Mouse (Mus musculus) limb, embryonic 14.5 days (tissue): ENCODE measurements around the gene Ccm2l. TPM values are rescaled to one million over a fixed set of nuclear protein-coding genes. Genes with fewer than 3 reads are reported as not detected.

ENCODE experiments used
- ATAC-seq: fragments of 200-750 bp; cut with Nextera tagmentation; 2 replicates; pipeline ENCODE4 v1.8.0; 2017; ENCODE audit warnings: low read depth, moderate number of reproducible peaks, moderate TSS enrichment; ENCODE audit not compliant: low FRiP score
- DNase-seq: peaks from one replicate; pipeline ENCODE4 v3.0.0-alpha.2; 2015; ENCODE audit warnings: low spot score
- H3K27ac ChIP-seq: fragments of 300-500 bp; sonication (generic); replicated peaks from 2 replicates; pipeline ENCODE4 v1.5.1; 2014; ENCODE audit warnings: low read depth, mild to moderate bottlenecking, low read length, moderate library complexity, mixed read lengths
- H3K27me3 ChIP-seq: fragments of 300-500 bp; sonication (generic); 2 replicates; pipeline ENCODE4 v1.6.1; 2014; ENCODE audit warnings: low read length, mixed read lengths; ENCODE audit not compliant: control insufficient read depth, insufficient read depth
- H3K36me3 ChIP-seq: fragments of 300-500 bp; sonication (generic); 2 replicates; pipeline ENCODE4 v1.6.1; 2014; ENCODE audit warnings: mild to moderate bottlenecking, low read length, moderate library complexity, mixed read lengths; ENCODE audit not compliant: control insufficient read depth, insufficient read depth
- H3K4me1 ChIP-seq: fragments of 300-500 bp; sonication (generic); 2 replicates; pipeline ENCODE4 v1.6.1; 2014; ENCODE audit warnings: antibody characterized with exemption, low read length, mixed read lengths; ENCODE audit not compliant: control insufficient read depth, insufficient read depth
- H3K4me2 ChIP-seq: fragments of 300-500 bp; sonication (generic); replicated peaks from 2 replicates; pipeline ENCODE4 v1.6.1; 2014; ENCODE audit warnings: low read depth, mild to moderate bottlenecking, low read length, moderate library complexity; ENCODE audit not compliant: severe bottlenecking
- H3K4me3 ChIP-seq: fragments of 300-500 bp; sonication (generic); replicated peaks from 2 replicates; pipeline ENCODE4 v1.5.1; 2014; ENCODE audit warnings: low read length
- H3K9ac ChIP-seq: fragments of 300-500 bp; sonication (generic); 2 replicates; pipeline ENCODE4 v1.6.1; 2014; ENCODE audit warnings: mild to moderate bottlenecking, low read depth, low read length, moderate library complexity; ENCODE audit not compliant: severe bottlenecking
- H3K9me3 ChIP-seq: fragments of 300-500 bp; sonication (generic); 2 replicates; pipeline ENCODE4 v1.6.1; 2016; ENCODE audit warnings: low read length; ENCODE audit not compliant: control insufficient read depth
- POLR2A ChIP-seq: fragments of 200-500 bp; IDR thresholded peaks from 2 replicates; pipeline ENCODE4 v1.8.0; 2012; ENCODE audit warnings: inconsistent platforms, mild to moderate bottlenecking, moderate library complexity, borderline replicate concordance; ENCODE audit not compliant: insufficient read depth, insufficient read length; ENCODE audit errors: extremely low read depth
- WGBS: fragments of 180-500 bp; shearing (Covaris S2); extraction: QIAGEN DNeasy Blood & Tissue Kit; methylation state at CpG from one replicate; pipeline ENCODE4 v1.1.7; 2014; 5-methylcytosine and 5-hydroxymethylcytosine counted together
- polyA plus RNA-seq, 2 experiments: library from polyadenylated mRNA; depleted of rRNA in 1 of 2; stranded (reverse) in 1 of 2; unstranded in 1 of 2; fragments of >200 nt; fragmentation: Nextera tagmentation in 1 of 2; extraction: Ambion mirVana in 1 of 2; gene quantifications; 2 replicates each; pipeline versions ENCODE4 v1.2.1 to v1.2.3; 2012 to 2014

The Ccm2l gene
- polyA plus RNA-seq, 2 experiments, result 2.1 to 11.4 TPM

DNA sequence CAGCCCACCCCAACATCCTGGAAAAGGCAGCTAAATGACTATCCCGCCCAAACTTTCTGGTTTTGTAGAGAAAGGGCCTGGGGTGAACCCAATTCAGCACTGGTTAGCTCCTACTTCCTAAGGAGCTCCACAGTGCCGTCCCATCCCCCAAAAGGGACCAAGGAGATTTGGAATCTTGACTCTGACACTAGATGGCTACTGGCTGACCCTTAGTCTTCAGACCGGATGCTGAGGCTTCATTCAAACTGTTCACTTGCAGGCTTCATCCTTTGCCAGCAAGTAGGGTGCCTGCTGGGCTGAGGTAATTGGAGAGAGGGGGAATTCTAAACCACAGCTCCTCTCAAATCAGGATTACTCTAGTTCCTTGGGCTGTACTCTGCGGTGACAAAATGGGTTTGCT, 32.8 kb upstream of the Ccm2l start:
- TF ChIP-seq POLR2A, result no peak
- H3K4me1 ChIP-seq, result peaks cover 6% of the 10 kb centered on the region; the same call in 1 of the 2 replicates
- no peaks in the 10 kb centered on the region for H3K36me3 ChIP-seq
- H3K27me3 ChIP-seq, result peaks cover 49% of the 10 kb centered on the region
- no peak for DNase-seq
- H3K9ac ChIP-seq, result no peak overlapping the region
- no peak overlapping the region for H3K4me3 ChIP-seq
- ATAC-seq, result no peak
- WGBS, result 11% methylated on average over 4 of the region's 4 CpGs
- H3K9me3 ChIP-seq, result no peaks in the 10 kb centered on the region
- H3K27ac ChIP-seq, result no peak overlapping the region
- no peak overlapping the region for H3K4me2 ChIP-seq

DNA sequence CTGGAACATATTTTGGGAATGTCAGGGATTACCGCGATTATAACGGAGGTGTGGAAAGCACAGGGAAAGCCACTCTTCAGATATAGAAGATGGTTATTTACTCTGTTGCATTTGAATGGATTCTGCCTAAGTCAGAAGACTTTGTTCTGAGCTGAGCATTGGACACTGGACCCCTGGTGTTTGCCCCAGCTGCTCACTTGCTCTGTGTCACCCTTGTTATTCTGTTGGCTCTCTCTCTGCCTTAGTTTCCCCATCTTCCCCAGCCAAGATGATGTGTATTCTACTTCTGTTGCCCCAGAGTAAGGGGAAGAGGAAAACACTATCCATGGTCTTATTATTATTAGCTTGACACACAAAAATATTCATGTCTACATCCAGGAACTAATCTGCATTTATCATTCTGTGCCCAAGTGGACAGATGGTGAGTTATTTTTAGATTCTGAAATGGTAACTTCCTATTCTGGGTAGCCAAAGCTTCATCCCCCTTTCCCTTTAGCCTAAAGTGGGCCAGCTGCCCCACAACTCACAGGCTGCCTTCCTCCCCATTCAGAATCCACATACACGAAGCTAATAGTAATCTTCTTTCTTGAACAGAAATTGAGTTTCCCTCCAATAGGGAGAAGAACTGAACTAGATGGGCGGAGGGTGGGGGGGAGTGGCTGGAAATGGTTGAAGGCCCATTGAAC, 32.1 kb upstream of the Ccm2l start:
- no peak for ATAC-seq
- WGBS, result 67% methylated on average over 5 of the region's 5 CpGs

DNA sequence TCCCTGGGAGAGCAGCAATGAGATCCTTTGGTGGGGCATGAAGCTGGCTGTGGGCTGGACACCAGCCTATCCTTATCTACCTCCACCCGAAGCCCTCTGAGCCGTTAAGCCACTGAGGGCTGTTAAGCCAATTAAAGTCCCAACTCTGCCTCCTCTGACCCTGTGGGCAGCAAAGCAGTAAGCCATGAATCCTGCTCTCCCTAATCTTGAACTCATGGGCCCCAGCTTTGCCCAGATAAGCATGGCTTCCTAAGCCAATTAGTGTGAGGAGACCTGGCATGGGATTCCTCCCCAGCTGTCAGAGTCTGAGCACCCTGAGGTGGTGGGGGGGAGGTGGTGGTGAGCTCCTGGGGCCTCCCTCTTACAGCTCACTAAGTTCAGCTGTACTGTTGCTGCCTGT, 29.1 kb upstream of the Ccm2l start:
- peaks cover 4% of the 10 kb centered on the region; the same call in 1 of the 2 replicates for H3K4me1 ChIP-seq
- H3K36me3 ChIP-seq, result no peaks in the 10 kb centered on the region
- H3K4me3 ChIP-seq, result no peak overlapping the region
- WGBS, result 25% methylated on average over 2 of the region's 2 CpGs
- DNase-seq (no peak), ATAC-seq (no peak)
- H3K4me2 ChIP-seq, result no peak overlapping the region
- no peak for TF ChIP-seq POLR2A
- H3K9me3 ChIP-seq, result no peaks in the 10 kb centered on the region
- peaks cover 25% of the 10 kb centered on the region for H3K27me3 ChIP-seq
- H3K9ac ChIP-seq, result no peak overlapping the region
- H3K27ac ChIP-seq, result no peak overlapping the region

More for the DNA sequence above, 32.1 kb upstream of the Ccm2l start:
- DNase-seq, result no peak
- H3K36me3 ChIP-seq, result no peaks in the 10 kb centered on the region
- no peak overlapping the region for H3K4me2 ChIP-seq
- TF ChIP-seq POLR2A, result no peak
- peaks cover 6% of the 10 kb centered on the region; the same call in 1 of the 2 replicates for H3K4me1 ChIP-seq
- H3K27me3 ChIP-seq, result peaks cover 49% of the 10 kb centered on the region
- no peaks in the 10 kb centered on the region for H3K9me3 ChIP-seq
- no peak overlapping the region for H3K27ac ChIP-seq
- H3K4me3 ChIP-seq, result no peak overlapping the region
- H3K9ac ChIP-seq, result no peak overlapping the region

DNA sequence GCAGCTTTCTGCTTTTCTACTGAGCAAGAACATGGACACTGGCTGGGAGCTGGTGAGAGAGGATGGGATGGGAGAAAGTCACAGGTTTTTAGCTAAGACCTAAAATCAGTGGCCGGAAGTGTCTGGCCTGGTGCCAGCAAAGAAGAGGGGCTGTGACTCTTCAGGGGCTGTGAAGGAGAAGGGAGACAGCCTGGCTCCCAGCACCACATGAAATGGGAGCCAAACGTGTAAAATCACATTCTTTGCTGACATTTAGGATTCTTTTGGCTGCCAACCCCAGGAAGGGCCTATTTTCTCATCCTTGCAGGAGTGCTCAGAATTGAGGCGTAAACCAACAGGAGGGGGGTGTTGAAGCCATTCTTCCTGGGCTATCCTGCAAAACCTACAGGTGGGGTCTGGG, 21.9 kb upstream of the Ccm2l start:
- H3K4me1 ChIP-seq, result no peaks in the 10 kb centered on the region
- 0 out of 2 replicates have a peak, but pooled peaks cover 3% of the 10 kb centered on the region for H3K27me3 ChIP-seq
- no peaks in the 10 kb centered on the region for H3K9me3 ChIP-seq
- H3K4me3 ChIP-seq, result no peak overlapping the region
- 46% methylated on average over 3 of the region's 3 CpGs for WGBS
- DNase-seq, result no peak
- no peak overlapping the region for H3K9ac ChIP-seq
- no peak overlapping the region for H3K4me2 ChIP-seq
- H3K36me3 ChIP-seq, result no peaks in the 10 kb centered on the region
- H3K27ac ChIP-seq, result no peak overlapping the region
- no peak for TF ChIP-seq POLR2A
- ATAC-seq, result no peak

DNA sequence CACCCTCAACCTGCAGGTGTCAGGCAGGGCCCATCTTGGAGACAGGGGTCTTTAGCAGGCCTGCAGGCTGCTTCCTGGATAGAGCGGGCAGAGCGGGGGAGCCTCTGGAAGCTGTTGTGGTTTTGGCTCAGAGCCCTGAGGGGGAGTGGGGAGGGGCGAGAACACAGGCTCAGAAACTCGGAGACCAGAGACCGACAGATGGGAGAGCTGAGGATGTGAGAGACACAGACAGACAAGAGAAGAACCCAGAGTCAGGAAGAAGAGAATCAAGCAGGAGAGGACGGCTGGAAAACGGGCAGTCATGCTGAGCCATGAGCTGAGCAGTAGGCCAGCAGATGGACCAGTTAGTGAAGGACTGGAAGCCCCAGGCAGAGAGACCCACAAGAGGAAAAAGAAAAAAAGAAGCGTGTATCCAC, 19.9 kb upstream of the Ccm2l start:
- Histone ChIP-seq H3K4me1 (no peaks in the 10 kb centered on the region), H3K9me3 (no peaks in the 10 kb centered on the region), H3K4me2 (no peak overlapping the region), H3K36me3 (no peaks in the 10 kb centered on the region), H3K4me3 (no peak overlapping the region), H3K27me3 (0 out of 2 replicates have a peak, but pooled peaks cover 5% of the 10 kb centered on the region), H3K27ac (no peak overlapping the region), H3K9ac (no peak overlapping the region)
- DNase-seq, result no peak
- TF ChIP-seq POLR2A, result no peak
- no peak; the same call in 1 of the 2 replicates for ATAC-seq
- 21% methylated on average over 8 of the region's 8 CpGs for WGBS
